Comparison of ENCODE assay signal across 23 mouse cellular contexts in the genomic region with DNA sequence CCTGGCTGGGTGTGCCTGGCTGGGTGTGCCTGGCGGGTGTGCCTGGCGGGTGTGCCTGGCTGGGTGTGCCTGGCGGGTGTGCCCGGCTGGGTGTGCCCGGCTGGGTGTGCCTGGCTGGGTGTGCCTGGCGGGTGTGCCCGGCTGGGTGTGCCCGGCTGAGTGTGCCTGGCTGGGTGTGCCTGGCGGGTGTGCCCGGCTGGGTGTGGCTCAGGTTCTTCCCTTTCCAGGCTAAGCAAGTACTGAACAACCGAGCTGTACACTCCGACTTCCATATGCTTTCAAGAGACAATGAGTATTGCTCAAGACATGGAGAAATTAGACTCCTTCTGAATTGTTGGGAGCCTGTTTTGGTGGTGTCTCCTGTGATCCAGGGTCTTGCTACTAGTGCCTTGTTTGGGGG. TPM values are rescaled to one million over a fixed set of nuclear protein-coding genes. Genes with fewer than 3 reads are reported as not detected.
DNase-seq lines count a peak whose midpoint lies in the region; ATAC-seq and TF ChIP-seq lines count a peak whose summit lies in the region.
"Had no signal": no experiment of that assay in that cellular context is flagged by ENCODE, and none has a peak within 500 bp of the region (broad histone marks: within the 10 kb centered on the region; RNA-seq: fewer than 3 reads in every experiment).

No protein-coding gene starts in this region.

- no peak for TF ChIP-seq CTCF in E14TG2a.4 (conservative IDR thresholded peaks at IDR 0.05; ENCODE audit: low read length)
- no peak for TF ChIP-seq CTCF in liver, embryonic 14.5 days (IDR thresholded peaks at IDR 0.05; ENCODE audit: low read depth)

- peaks cover 21% of the 10 kb centered on the region for H3K36me3 ChIP-seq in E14TG2a.4 (ENCODE audit: insufficient read depth, low read length)
- H3K36me3 ChIP-seq in liver, embryonic 14.5 days (replicated peaks; ENCODE audit: control insufficient read depth, insufficient read depth, low read depth) = peaks cover 11% of the 10 kb centered on the region

- 0 out of 2 replicates have a peak overlapping the region, but pooled peaks have one; percentile 27 for H3K4me3 ChIP-seq in E14TG2a.4 (replicated peaks; ENCODE audit: low read length)
- no peak overlapping the region for H3K4me3 ChIP-seq in liver, embryonic 14.5 days (ENCODE audit: insufficient read depth in 1 of 2, low read depth in 2 of 2, low read length in 2 of 2)
- H3K4me3 ChIP-seq: embryonic facial prominence, embryonic 12.5 days; forebrain, embryonic 13.5 days; gastrocnemius, adult 2 months; heart, embryonic 10.5 days; heart, embryonic 15.5 days; hindbrain, embryonic 13.5 days had no signal

- peaks cover 60% of the 10 kb centered on the region for H3K4me1 ChIP-seq in E14TG2a.4 (replicated peaks; ENCODE audit: low read depth, low read length)
- H3K4me1 ChIP-seq in liver, embryonic 14.5 days (replicated peaks; ENCODE audit: control insufficient read depth in 2 of 2, insufficient read depth in 2 of 2, low read length in 1 of 2) = peaks cover 10 to 11% of the 10 kb centered on the region in 2 experiments

- no peak for ATAC-seq in liver, embryonic 14.5 days (ENCODE audit: insufficient read depth)
- ATAC-seq: forebrain, embryonic 13.5 days; hindbrain, postnatal 0 days; Patski had no signal

- 78% methylated on average over 12 of the region's 12 CpGs for WGBS in liver, embryonic 14.5 days (ENCODE audit: insufficient replicate concordance)

- H3K4me2 ChIP-seq in liver, embryonic 14.5 days (ENCODE audit: low read depth) = no peak overlapping the region
- H3K4me2 ChIP-seq: embryonic facial prominence, embryonic 12.5 days; forebrain, embryonic 13.5 days; heart, embryonic 15.5 days; hindbrain, embryonic 13.5 days had no signal

- H3K27ac ChIP-seq in liver, embryonic 14.5 days = peak overlapping the region; percentile 59
- H3K27ac ChIP-seq: embryonic facial prominence, embryonic 12.5 days; forebrain, embryonic 13.5 days; gastrocnemius, adult 2 months; heart, embryonic 15.5 days; hindbrain, embryonic 13.5 days; hindbrain, postnatal 0 days had no signal

- DNase-seq in ES-CJ7 (ENCODE audit: low read depth, low spot score) (peak; percentile 53), liver (peak; percentile 25)
- DNase-seq in liver, embryonic 14.5 days (ENCODE audit: low read depth in 3 of 3, low spot score in 3 of 3) = peak in 1 of 3 experiments; percentile 27
- no peak for DNase-seq in urinary bladder, postnatal 14 days (ENCODE audit: low spot score)
- no peak for DNase-seq in embryo, embryonic 10 days (ENCODE audit: low spot score)
- no peak for DNase-seq in cerebellum, postnatal 36 days
- no peak for DNase-seq in layer of hippocampus, adult 18-20 months (ENCODE audit: low spot score in 2 of 2)
- DNase-seq: adrenal gland, adult 8-10 months; adrenal gland, postnatal 36 days; gastrocnemius, adult 2 months; gastrocnemius, postnatal 36 days; heart, adult 18-20 months; heart, postnatal 14 days; kidney, adult 18-20 months had no signal

- peaks cover 7% of the 10 kb centered on the region; the same call in 1 of the 2 replicates for H3K9me3 ChIP-seq in E14TG2a.4 (ENCODE audit: low read length)
- peaks cover 20% of the 10 kb centered on the region for H3K9me3 ChIP-seq in liver, embryonic 14.5 days (ENCODE audit: control insufficient read depth, low read length)
- H3K9me3 ChIP-seq: embryonic facial prominence, embryonic 12.5 days; forebrain, embryonic 13.5 days; heart, embryonic 10.5 days; heart, embryonic 15.5 days; hindbrain, embryonic 13.5 days had no signal

- TF ChIP-seq EP300 in liver, embryonic 14.5 days (IDR thresholded peaks at IDR 0.05; ENCODE audit: low read depth) = no peak

- no peak overlapping the region for H3K9ac ChIP-seq in liver, embryonic 14.5 days (replicated peaks)
- H3K9ac ChIP-seq: embryonic facial prominence, embryonic 12.5 days; forebrain, embryonic 13.5 days; heart, embryonic 15.5 days; hindbrain, embryonic 13.5 days had no signal

- H3K27me3 ChIP-seq in E14TG2a.4 (ENCODE audit: insufficient read depth, low read length) = no peaks in the 10 kb centered on the region
- no peaks in the 10 kb centered on the region for H3K27me3 ChIP-seq in liver, embryonic 14.5 days (ENCODE audit: control insufficient read depth, insufficient read depth, low read length)
- H3K27me3 ChIP-seq: CH12.LX; embryonic facial prominence, embryonic 12.5 days; forebrain, embryonic 13.5 days; heart, embryonic 15.5 days; hindbrain, embryonic 13.5 days; Patski had no signal

RNA-seq across cellular contexts. Expression of a gene that starts 2.0 kb away (rescaled TPM):
- polyA plus RNA-seq in liver, embryonic 14.5 days (2012; rRNA removed) = 1,485 and 1,780 TPM in 2 replicates
- 3,165 and 3,291 TPM in 2 replicates for polyA plus RNA-seq in liver, embryonic 14.5 days (2014; fragmentation: Nextera tagmentation; extraction: Ambion mirVana)
- total RNA-seq in layer of hippocampus, adult 18-20 months (2021) = 1,000 to 10,000 TPM; 1,682 to 1,687 TPM

RNA-seq across cellular contexts. Expression of a gene that starts 24.4 kb away (rescaled TPM):
- polyA plus RNA-seq in liver, embryonic 14.5 days (2012; rRNA removed) = 7.3 and 9.4 TPM in 2 replicates
- 3.9 and 4.1 TPM in 2 replicates for polyA plus RNA-seq in liver, embryonic 14.5 days (2014; fragmentation: Nextera tagmentation; extraction: Ambion mirVana)
- 100 to 1,000 TPM; 169 to 174 TPM for total RNA-seq in layer of hippocampus, adult 18-20 months (2021)

RNA-seq across cellular contexts. Expression of a gene that starts 31.0 kb away (rescaled TPM):
- polyA plus RNA-seq in liver, embryonic 14.5 days (2012; rRNA removed) = 35.2 and 44.2 TPM in 2 replicates
- polyA plus RNA-seq in liver, embryonic 14.5 days (2014; fragmentation: Nextera tagmentation; extraction: Ambion mirVana) = 117 and 119 TPM in 2 replicates
- 10 to 100 TPM; 36.3 to 45.4 TPM for total RNA-seq in layer of hippocampus, adult 18-20 months (2021)

Comparison
In these comparisons a context has a peak if more than half of its experiments do, and no peak if none do; other contexts are left out.
1. DNase-seq: peak in ES-CJ7 (single experiment) and liver (single experiment); none in urinary bladder, postnatal 14 days (single experiment), embryo, embryonic 10 days (single experiment), cerebellum, postnatal 36 days (0 of 2) and layer of hippocampus, adult 18-20 months (0 of 2).